Mouse (Mus musculus) neural tube, postnatal 0 days (tissue): Measurements from ENCODE around the gene Vmn2r16. TPM values are rescaled to one million over a fixed set of nuclear protein-coding genes. Genes with fewer than 3 reads are reported as not detected.

Experiments
- polyA plus RNA-seq: library from polyadenylated mRNA; unstranded; fragments of >200 nt; fragmentation: Nextera tagmentation; extraction: Ambion mirVana; gene quantifications from 2 replicates; pipeline ENCODE4 v1.2.1, GENCODE M21; 2015

Vmn2r16 gene
- polyA plus RNA-seq = not detected in 2 replicates

GRCm38 (mm10) chr5:109329862-109330261 lies at the start of gene Vmn2r16:
Gene Vmn2r16 (plus strand): TSS chr5:109330162.

DNA sequence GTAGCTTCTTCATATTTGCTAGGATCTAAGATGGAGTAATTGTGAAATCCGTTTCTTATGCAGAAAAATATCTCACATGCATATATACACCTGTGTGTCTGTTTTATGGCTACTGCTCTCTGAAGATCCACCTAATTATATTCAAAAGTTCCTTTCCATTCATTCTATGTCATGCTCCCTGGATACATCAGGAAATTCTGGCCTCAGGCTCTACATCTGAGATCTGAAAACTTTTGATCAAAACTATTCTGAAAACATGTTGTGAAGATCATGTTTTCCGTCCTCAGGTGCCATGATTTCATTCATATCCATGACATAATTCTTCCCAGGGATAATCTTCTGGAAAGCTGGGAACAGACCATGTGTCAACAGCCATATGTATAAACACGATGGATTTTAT lies 32.4 kb upstream of the Vmn2r16 start, which contains the start of gene Vmn2r15:
Vmn2r15 (minus strand) TSS at position 101 of the 400 bp plus-strand sequence.

DNA sequence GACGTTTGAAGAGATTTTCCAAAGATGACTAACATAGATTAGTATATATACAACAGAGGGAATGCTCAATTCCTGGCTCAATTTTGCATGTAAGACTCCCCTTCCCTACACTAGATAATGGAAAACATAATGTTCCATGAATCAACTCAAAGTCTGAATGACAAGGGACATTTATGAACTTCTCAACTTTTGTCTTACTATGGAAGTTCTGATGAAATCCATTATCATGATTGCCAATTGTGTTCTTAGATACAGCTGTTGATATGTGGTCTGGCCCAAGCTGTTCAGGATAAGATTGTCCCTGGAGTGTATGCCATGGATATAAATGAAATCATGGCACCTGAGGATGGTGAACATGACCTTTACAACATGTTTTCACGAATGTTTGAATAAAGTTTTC lies 89.4 kb downstream of the Vmn2r16 start, which contains the start of gene Vmn2r17:
Vmn2r17 (plus strand) TSS at position 301 of the 400 bp plus-strand sequence.

Other genes starting within 250 kb of the Vmn2r16 start
- gene Vmn2r12, start 232.2 kb upstream of the Vmn2r16 start, polyA plus RNA-seq = not detected in 2 replicates
- gene Vmn2r13, start 138.0 kb upstream of the Vmn2r16 start, polyA plus RNA-seq = not detected in 2 replicates
- not detected in 2 replicates for gene Vmn2r14, start 105.5 kb upstream of the Vmn2r16 start, polyA plus RNA-seq
- not detected in 2 replicates for gene Vmn2r15, start 32.5 kb upstream of the Vmn2r16 start, polyA plus RNA-seq
- gene Vmn2r17, start 89.5 kb downstream of the Vmn2r16 start, polyA plus RNA-seq = not detected in 2 replicates
- gene Crlf2, start 228.8 kb downstream of the Vmn2r16 start, polyA plus RNA-seq = 29.3 and 33.0 TPM in 2 replicates